Mouse (Mus musculus) MEL (cell line): ENCODE data around the gene Adra2c.

Source experiments
- CTCF ChIP-seq, 3 experiments: IDR thresholded peaks in 2 of 3; conservative IDR thresholded peaks in 1 of 3; 2 replicates each; pipeline ENCODE4 v1.5.1; 2011 to 2012; ENCODE audit warnings: low read length in 3 of 3, low read depth in 2 of 3, mild to moderate bottlenecking in 2 of 3, improper control_type of control experiment in 1 of 3, inconsistent platforms in 1 of 3, mixed read lengths in 1 of 3, moderate library complexity in 1 of 3; ENCODE audit not compliant: control insufficient read depth in 1 of 3, insufficient read depth in 1 of 3, poor library complexity in 1 of 3, severe bottlenecking in 1 of 3
- EP300 ChIP-seq, 2 experiments: IDR thresholded peaks; 2 replicates each; pipeline ENCODE4 v1.6.1; 2011; ENCODE audit warnings: improper control_type of control experiment in 2 of 2, low read length in 2 of 2, low read depth in 1 of 2, mild to moderate bottlenecking in 1 of 2
- ETS1 ChIP-seq: IDR thresholded peaks from 2 replicates; pipeline ENCODE4 v1.6.1; 2012; ENCODE audit warnings: low read depth, mild to moderate bottlenecking, inconsistent platforms, low read length, improper control_type of control experiment, moderate library complexity
- GABPA ChIP-seq: IDR thresholded peaks from 2 replicates; pipeline ENCODE4 v1.6.1; 2012; ENCODE audit warnings: low read depth, mild to moderate bottlenecking, inconsistent platforms, low read length, improper control_type of control experiment, moderate library complexity
- MAZ ChIP-seq: IDR thresholded peaks from 2 replicates; pipeline ENCODE4 v1.6.1; 2012; ENCODE audit warnings: low read depth, mild to moderate bottlenecking, inconsistent platforms, low read length, improper control_type of control experiment
- MEF2A ChIP-seq: IDR thresholded peaks from 2 replicates; pipeline ENCODE4 v1.6.1; 2014; ENCODE audit warnings: low read depth, mild to moderate bottlenecking, inconsistent platforms, low read length, improper control_type of control experiment; ENCODE audit not compliant: poor library complexity, insufficient replicate concordance, severe bottlenecking; ENCODE audit errors: extremely low read depth
- NRF1 ChIP-seq: IDR thresholded peaks from 2 replicates; pipeline ENCODE4 v1.6.1; 2014; ENCODE audit warnings: low read depth, mild to moderate bottlenecking, inconsistent platforms, low read length, improper control_type of control experiment, moderate library complexity; ENCODE audit not compliant: poor library complexity, insufficient read depth, severe bottlenecking
- SIN3A ChIP-seq: IDR thresholded peaks from 2 replicates; pipeline ENCODE4 v1.6.1; 2012; ENCODE audit warnings: low read length, improper control_type of control experiment, inconsistent platforms

GRCm38 (mm10) chr5:35285281-35285680, 7.2 kb downstream of the Adra2c start:
- TF ChIP-seq NRF1, result no peak
- TF ChIP-seq MAZ, result no peak
- no peak for TF ChIP-seq MEF2A
- no peak for TF ChIP-seq GABPA
- TF ChIP-seq SIN3A, result no peak
- TF ChIP-seq CTCF (IDR thresholded peaks at IDR 0.05 in 2 of 3, conservative IDR thresholded peaks at IDR 0.05 in 1 of 3; ENCODE audit: control insufficient read depth in 1 of 3, insufficient read depth in 1 of 3, low read depth in 2 of 3, low read length in 3 of 3, poor library complexity in 1 of 3, severe bottlenecking in 1 of 3), result no peak
- no peak for TF ChIP-seq EP300 (IDR thresholded peaks at IDR 0.05; ENCODE audit: low read depth in 1 of 2, low read length in 2 of 2)
- TF ChIP-seq ETS1, result no peak
